Mouse (Mus musculus): ENCODE results near the gene Glis3. TPM values are rescaled to one million over a fixed set of nuclear protein-coding genes. Genes with fewer than 3 reads are reported as not detected.

Gene Glis3
- polyA plus RNA-seq, 1 experiment from 2014 or later, result 2.0 TPM

DNA sequence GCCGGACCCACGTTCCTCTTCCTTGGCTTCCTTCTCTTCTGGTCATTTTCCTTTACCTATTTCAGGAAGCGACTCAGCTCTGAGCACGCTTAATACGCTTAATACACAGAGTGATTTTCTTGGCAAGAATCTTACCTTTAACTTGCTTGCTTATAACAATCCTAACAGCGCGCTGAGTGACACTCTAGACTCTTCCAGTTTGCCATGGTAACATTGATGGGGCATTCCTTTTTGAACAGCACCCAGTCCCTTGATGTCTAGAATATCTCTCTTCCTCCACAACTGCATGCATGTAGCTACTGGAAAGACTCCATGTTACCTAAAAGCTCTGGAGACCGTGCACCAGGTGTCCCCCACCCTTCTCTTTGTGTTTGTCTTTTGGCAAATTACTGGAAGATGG, 225.5 kb downstream of the Glis3 start:
- no peaks in the 10 kb centered on the region for H3K9me3 ChIP-seq (ENCODE audit: low read length)
- H3K4me1 ChIP-seq (ENCODE audit: insufficient read depth, low read depth, low read length), result 0 out of 2 replicates have a peak, but pooled peaks cover 3% of the 10 kb centered on the region
- H3K4me3 ChIP-seq (ENCODE audit: low read depth, low read length), result no peak overlapping the region
- H3K9ac ChIP-seq (replicated peaks; ENCODE audit: low read depth), result no peak overlapping the region
- WGBS, result 47% methylated on average over 8 of the region's 8 CpGs
- no peak overlapping the region for H3K27ac ChIP-seq (ENCODE audit: low read length)
- H3K27me3 ChIP-seq (replicated peaks; ENCODE audit: insufficient read depth, low read length), result no peaks in the 10 kb centered on the region
- ATAC-seq, result no peak
- TF ChIP-seq CTCF (IDR thresholded peaks at IDR 0.05) (no peak), EP300 (IDR thresholded peaks at IDR 0.05) (no peak)
- H3K4me2 ChIP-seq (replicated peaks; ENCODE audit: low read depth, low read length), result no peak overlapping the region
- H3K36me3 ChIP-seq (ENCODE audit: insufficient read depth, low read length), result no peaks in the 10 kb centered on the region
- DNase-seq (ENCODE audit: low spot score), result peak; percentile 21

DNA sequence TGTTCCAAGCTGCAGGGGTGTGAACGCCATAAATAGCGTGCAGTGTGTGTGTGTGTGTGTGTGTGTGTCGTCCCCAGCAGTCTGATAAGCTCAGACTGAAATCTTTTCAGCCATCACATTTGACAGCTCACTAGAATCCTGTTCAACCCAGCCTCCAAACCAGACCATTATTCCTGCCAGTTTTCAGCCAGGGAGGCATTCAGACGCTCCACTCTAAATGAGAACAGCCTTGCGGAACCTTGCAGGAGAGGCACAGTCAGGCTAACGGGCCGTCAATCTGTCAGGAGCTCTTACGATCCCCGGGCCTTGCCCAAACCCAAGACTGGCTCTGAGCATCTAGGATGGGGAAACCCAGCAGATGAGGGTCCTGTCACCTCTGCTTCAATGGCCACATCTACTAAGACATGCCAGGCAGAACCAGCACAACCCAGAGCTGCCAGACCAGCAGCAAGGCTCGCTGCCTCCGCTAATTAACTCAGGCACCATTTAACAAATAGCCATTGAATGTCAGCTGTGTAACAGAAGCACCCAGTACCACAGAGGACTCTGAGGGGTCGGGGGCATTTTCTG, 226.8 kb downstream of the Glis3 start:
- Histone ChIP-seq H3K4me3 (ENCODE audit: low read depth, low read length) (no peak overlapping the region), H3K27me3 (replicated peaks; ENCODE audit: insufficient read depth, low read length) (no peaks in the 10 kb centered on the region), H3K4me1 (ENCODE audit: insufficient read depth, low read depth, low read length) (0 out of 2 replicates have a peak, but pooled peaks cover 3% of the 10 kb centered on the region), H3K36me3 (ENCODE audit: insufficient read depth, low read length) (no peaks in the 10 kb centered on the region), H3K9ac (replicated peaks; ENCODE audit: low read depth) (no peak overlapping the region), H3K4me2 (replicated peaks; ENCODE audit: low read depth, low read length) (no peak overlapping the region), H3K27ac (ENCODE audit: low read length) (no peak overlapping the region), H3K9me3 (ENCODE audit: low read length) (no peaks in the 10 kb centered on the region)
- TF ChIP-seq EP300 (IDR thresholded peaks at IDR 0.05) (no peak), CTCF (IDR thresholded peaks at IDR 0.05) (no peak)
- ATAC-seq (no peak), DNase-seq (ENCODE audit: low spot score) (no peak)
- 68% methylated on average over 12 of the region's 12 CpGs for WGBS

DNA sequence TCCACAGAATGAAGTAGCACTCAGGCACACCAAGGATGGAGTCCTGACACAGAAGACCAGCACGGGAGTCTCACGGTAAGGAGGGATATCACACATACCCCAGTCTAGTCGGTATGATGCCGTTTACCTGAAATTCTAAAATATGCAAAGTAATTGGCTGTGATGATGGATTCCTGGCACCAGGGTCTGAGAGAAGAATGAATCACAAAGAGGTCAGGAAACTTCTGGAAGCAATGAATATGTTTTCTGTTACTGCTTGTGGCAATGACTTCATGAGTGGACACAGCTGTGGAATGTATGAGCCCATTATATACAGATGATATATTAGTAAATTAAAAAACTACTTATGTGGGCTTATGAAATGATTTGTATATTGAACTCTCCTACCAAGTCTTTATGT, 231.1 kb downstream of the Glis3 start:
- H3K4me3 ChIP-seq (ENCODE audit: low read depth, low read length), result no peak overlapping the region
- 68% methylated on average over 4 of the region's 4 CpGs for WGBS
- ATAC-seq, result no peak
- TF ChIP-seq CTCF (IDR thresholded peaks at IDR 0.05) (no peak), EP300 (IDR thresholded peaks at IDR 0.05) (no peak)
- DNase-seq (ENCODE audit: low spot score), result peak; percentile 40
- no peak overlapping the region for H3K4me2 ChIP-seq (replicated peaks; ENCODE audit: low read depth, low read length)
- no peaks in the 10 kb centered on the region for H3K27me3 ChIP-seq (replicated peaks; ENCODE audit: insufficient read depth, low read length)
- H3K27ac ChIP-seq (ENCODE audit: low read length), result no peak overlapping the region
- no peak overlapping the region for H3K9ac ChIP-seq (replicated peaks; ENCODE audit: low read depth)
- H3K9me3 ChIP-seq (ENCODE audit: low read length), result no peaks in the 10 kb centered on the region
- no peaks in the 10 kb centered on the region for H3K4me1 ChIP-seq (ENCODE audit: insufficient read depth, low read depth, low read length)
- no peaks in the 10 kb centered on the region for H3K36me3 ChIP-seq (ENCODE audit: insufficient read depth, low read length)

DNA sequence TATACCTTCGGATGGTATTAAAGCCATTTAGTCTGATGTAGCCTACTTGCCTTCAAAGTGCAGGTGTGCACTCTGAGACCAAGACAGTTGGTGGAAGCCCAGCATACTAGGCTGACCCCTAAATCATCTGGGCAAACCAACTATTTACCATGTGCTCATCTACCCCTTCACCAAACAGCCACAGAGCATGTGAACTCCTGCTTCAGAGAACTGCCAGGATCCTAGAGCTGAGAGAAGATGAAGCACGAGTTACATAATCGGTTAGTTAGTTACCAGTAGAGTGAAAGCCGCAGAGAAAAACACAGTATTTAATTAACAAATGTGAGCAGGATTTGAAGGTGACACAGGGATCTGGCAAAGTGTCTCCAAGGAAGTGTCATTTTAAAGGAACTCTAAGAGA, 237.7 kb downstream of the Glis3 start:
- Histone ChIP-seq H3K4me3 (ENCODE audit: low read depth, low read length) (no peak overlapping the region), H3K27me3 (replicated peaks; ENCODE audit: insufficient read depth, low read length) (no peaks in the 10 kb centered on the region), H3K9me3 (ENCODE audit: low read length) (no peaks in the 10 kb centered on the region), H3K4me1 (ENCODE audit: insufficient read depth, low read depth, low read length) (no peaks in the 10 kb centered on the region), H3K27ac (ENCODE audit: low read length) (no peak overlapping the region), H3K4me2 (replicated peaks; ENCODE audit: low read depth, low read length) (no peak overlapping the region), H3K36me3 (ENCODE audit: insufficient read depth, low read length) (no peaks in the 10 kb centered on the region), H3K9ac (replicated peaks; ENCODE audit: low read depth) (no peak overlapping the region)
- 86% methylated on average over 4 of the region's 4 CpGs for WGBS
- no peak for DNase-seq (ENCODE audit: low spot score)
- no peak for ATAC-seq
- TF ChIP-seq CTCF (IDR thresholded peaks at IDR 0.05) (no peak), EP300 (IDR thresholded peaks at IDR 0.05) (no peak)

- WGBS, result 52% methylated on average over 12 of the region's 12 CpGs
- Histone ChIP-seq H3K9ac (replicated peaks; ENCODE audit: low read depth) (no peak overlapping the region), H3K4me1 (ENCODE audit: insufficient read depth, low read depth, low read length) (no peaks in the 10 kb centered on the region), H3K27me3 (replicated peaks; ENCODE audit: insufficient read depth, low read length) (no peaks in the 10 kb centered on the region), H3K4me2 (replicated peaks; ENCODE audit: low read depth, low read length) (peak overlapping the region; percentile 22; the same call in 1 of the 2 replicates), H3K36me3 (ENCODE audit: insufficient read depth, low read length) (no peaks in the 10 kb centered on the region), H3K4me3 (ENCODE audit: low read depth, low read length) (no peak overlapping the region), H3K27ac (ENCODE audit: low read length) (no peak overlapping the region), H3K9me3 (ENCODE audit: low read length) (no peaks in the 10 kb centered on the region)
- DNase-seq (ENCODE audit: low spot score), result peak; percentile 53
- TF ChIP-seq EP300 (IDR thresholded peaks at IDR 0.05) (no peak), CTCF (IDR thresholded peaks at IDR 0.05) (peak; percentile 10; the same call in 1 of the 2 replicates)
- ATAC-seq, result peak; percentile 80
These were observed 243.3 kb downstream of the Glis3 start for GRCm38 (mm10) chr19:28436457-28437148.

GRCm38 (mm10) chr19:28428220-28428816, 251.6 kb downstream of the Glis3 start:
- Histone ChIP-seq H3K27ac (ENCODE audit: low read length) (no peak overlapping the region), H3K27me3 (replicated peaks; ENCODE audit: insufficient read depth, low read length) (no peaks in the 10 kb centered on the region), H3K4me1 (ENCODE audit: insufficient read depth, low read depth, low read length) (no peaks in the 10 kb centered on the region), H3K9me3 (ENCODE audit: low read length) (no peaks in the 10 kb centered on the region), H3K4me3 (ENCODE audit: low read depth, low read length) (no peak overlapping the region), H3K9ac (replicated peaks; ENCODE audit: low read depth) (no peak overlapping the region), H3K4me2 (replicated peaks; ENCODE audit: low read depth, low read length) (no peak overlapping the region), H3K36me3 (ENCODE audit: insufficient read depth, low read length) (no peaks in the 10 kb centered on the region)
- 60% methylated on average over 6 of the region's 6 CpGs for WGBS
- ATAC-seq, result no peak
- no peak for DNase-seq (ENCODE audit: low spot score)
- TF ChIP-seq EP300 (IDR thresholded peaks at IDR 0.05) (no peak), CTCF (IDR thresholded peaks at IDR 0.05) (no peak)
